In the genomic region with DNA sequence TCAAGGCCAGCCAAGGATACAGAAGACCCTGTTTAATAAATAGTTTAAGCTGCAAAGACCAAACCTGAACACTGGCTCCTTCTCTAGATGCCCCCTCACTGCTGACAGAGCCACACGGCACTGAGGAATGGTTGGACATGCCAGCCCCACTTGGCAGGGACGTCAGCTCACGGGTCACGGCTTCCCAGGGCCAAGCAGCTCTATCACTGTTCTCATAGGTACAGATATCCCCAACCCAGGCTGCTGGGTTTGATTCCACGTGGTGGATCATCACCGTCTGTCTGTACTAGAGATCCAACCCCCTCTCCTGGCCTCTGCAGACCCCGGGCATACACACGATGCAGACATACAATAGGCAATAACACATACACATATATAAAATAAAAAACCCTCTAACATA, we compare ENCODE assay signal across 19 mouse cellular contexts. TPM values are rescaled to one million over a fixed set of nuclear protein-coding genes. Genes with fewer than 3 reads are reported as not detected.
"Had no signal": no experiment of that assay in that cellular context is flagged by ENCODE, and none has a peak within 500 bp of the region (broad histone marks: within the 10 kb centered on the region; RNA-seq: fewer than 3 reads in every experiment).

No protein-coding gene starts in this region.

- H3K36me3 ChIP-seq: heart, embryonic 15.5 days; hindbrain, embryonic 15.5 days had no signal

- H3K4me1 ChIP-seq: heart, embryonic 15.5 days; hindbrain, embryonic 13.5 days; hindbrain, embryonic 15.5 days; kidney, embryonic 15.5 days; limb, embryonic 13.5 days; limb, embryonic 15.5 days; liver, embryonic 12.5 days had no signal

- H3K9me3 ChIP-seq: heart, embryonic 13.5 days; heart, embryonic 15.5 days; hindbrain, embryonic 13.5 days; hindbrain, embryonic 15.5 days; kidney, embryonic 15.5 days; limb, embryonic 13.5 days; limb, embryonic 15.5 days; liver, embryonic 12.5 days had no signal

- ATAC-seq: forebrain, embryonic 16.5 days; hindbrain, postnatal 0 days; intestine, embryonic 16.5 days; liver, embryonic 12.5 days had no signal

- H3K4me2 ChIP-seq: heart, embryonic 13.5 days; heart, embryonic 15.5 days; hindbrain, embryonic 13.5 days; hindbrain, embryonic 15.5 days; kidney, embryonic 15.5 days; limb, embryonic 13.5 days; limb, embryonic 15.5 days; liver, embryonic 12.5 days had no signal

- H3K27ac ChIP-seq: gastrocnemius, adult 2 months; heart, embryonic 13.5 days; heart, embryonic 15.5 days; hindbrain, embryonic 13.5 days; hindbrain, embryonic 15.5 days; hindbrain, postnatal 0 days; kidney, embryonic 15.5 days; kidney, postnatal 0 days; limb, embryonic 13.5 days; limb, embryonic 15.5 days; liver, embryonic 12.5 days; liver, embryonic 14.5 days had no signal

- H3K9ac ChIP-seq: heart, embryonic 13.5 days; heart, embryonic 15.5 days; hindbrain, embryonic 13.5 days; hindbrain, embryonic 15.5 days; kidney, embryonic 15.5 days; limb, embryonic 13.5 days; limb, embryonic 15.5 days; liver, embryonic 12.5 days; liver, embryonic 14.5 days had no signal

- DNase-seq: gastrocnemius, adult 2 months; gastrocnemius, postnatal 25 days; kidney, adult 11 months; layer of hippocampus, adult 9-11 months; layer of hippocampus, postnatal 36 days had no signal

- H3K27me3 ChIP-seq: heart, embryonic 13.5 days; heart, embryonic 15.5 days; hindbrain, embryonic 13.5 days; hindbrain, embryonic 15.5 days; kidney, embryonic 15.5 days; limb, embryonic 13.5 days; limb, embryonic 15.5 days; liver, embryonic 12.5 days had no signal

- H3K4me3 ChIP-seq: gastrocnemius, adult 2 months; heart, embryonic 13.5 days; heart, embryonic 15.5 days; hindbrain, embryonic 13.5 days; hindbrain, embryonic 15.5 days; kidney, embryonic 15.5 days; limb, embryonic 13.5 days; limb, embryonic 15.5 days; liver, embryonic 12.5 days had no signal

RNA-seq across cellular contexts. Expression of a gene that starts 27.7 kb away (rescaled TPM):
- total RNA-seq: gastrocnemius, adult 2 months had no signal

RNA-seq across cellular contexts. Expression of a gene that starts 41.8 kb away (rescaled TPM):
- total RNA-seq: gastrocnemius, adult 2 months; granulocyte monocyte progenitor cell, adult 5-6 weeks had no signal
